In genomic region chr11:5892810-5893368, GRCm38 (mm10) we compare ENCODE assay signal across 11 mouse cellular contexts. TPM values are rescaled to one million over a fixed set of nuclear protein-coding genes. Genes with fewer than 3 reads are reported as not detected.
DNase-seq lines count a peak whose midpoint lies in the region; ATAC-seq and TF ChIP-seq lines count a peak whose summit lies in the region.
"Had no signal": no experiment of that assay in that cellular context is flagged by ENCODE, and none has a peak within 500 bp of the region (broad histone marks: within the 10 kb centered on the region; RNA-seq: fewer than 3 reads in every experiment).

No protein-coding gene starts in this region.

- no peaks in the 10 kb centered on the region for H3K9me3 ChIP-seq in heart, embryonic 13.5 days
- H3K9me3 ChIP-seq in midbrain, postnatal 0 days (ENCODE audit: low read length), result no peaks in the 10 kb centered on the region
- H3K9me3 ChIP-seq in midbrain, embryonic 16.5 days (replicated peaks; ENCODE audit: control insufficient read depth, low read length, poor library complexity, severe bottlenecking), result no peaks in the 10 kb centered on the region
- H3K9me3 ChIP-seq in forebrain, embryonic 15.5 days, result no peaks in the 10 kb centered on the region
- no peaks in the 10 kb centered on the region for H3K9me3 ChIP-seq in stomach, embryonic 15.5 days
- H3K9me3 ChIP-seq: limb, embryonic 15.5 days had no signal

- H3K4me3 ChIP-seq in heart, embryonic 13.5 days, result no peak overlapping the region
- no peak overlapping the region for H3K4me3 ChIP-seq in midbrain, postnatal 0 days (ENCODE audit: low read depth, low read length)
- no peak overlapping the region for H3K4me3 ChIP-seq in midbrain, embryonic 16.5 days (ENCODE audit: low read depth, low read length)
- H3K4me3 ChIP-seq in forebrain, embryonic 15.5 days, result no peak overlapping the region
- H3K4me3 ChIP-seq in stomach, embryonic 15.5 days (replicated peaks), result no peak overlapping the region
- H3K4me3 ChIP-seq: limb, embryonic 15.5 days had no signal

- WGBS in heart, embryonic 13.5 days, result 7% methylated on average over 4 of the region's 4 CpGs
- WGBS in midbrain, postnatal 0 days, result 55% methylated on average over 4 of the region's 4 CpGs
- WGBS in midbrain, embryonic 16.5 days, result 48% methylated on average over 4 of the region's 4 CpGs
- 63% methylated on average over 4 of the region's 4 CpGs for WGBS in forebrain, embryonic 15.5 days
- 38% methylated on average over 4 of the region's 4 CpGs for WGBS in stomach, embryonic 15.5 days

- no peak; the same call in 1 of the 2 replicates for ATAC-seq in heart, embryonic 13.5 days (ENCODE audit: extremely low read depth, insufficient number of reproducible peaks, low FRiP score, low TSS enrichment)
- no peak for ATAC-seq in midbrain, postnatal 0 days (ENCODE audit: low FRiP score)
- no peak for ATAC-seq in midbrain, embryonic 16.5 days
- ATAC-seq in forebrain, embryonic 15.5 days (replicated peaks), result 0 out of 2 replicates have a peak, but pooled peaks have one; percentile 23
- ATAC-seq in stomach, embryonic 15.5 days (ENCODE audit: insufficient read depth, low FRiP score, low read depth), result peak; percentile 63; the same call in 1 of the 2 replicates

- no peak for TF ChIP-seq CTCF in midbrain, postnatal 0 days (IDR thresholded peaks at IDR 0.05)

- peaks cover 6% of the 10 kb centered on the region; the same call in 1 of the 2 replicates for H3K36me3 ChIP-seq in heart, embryonic 13.5 days
- H3K36me3 ChIP-seq in midbrain, postnatal 0 days (ENCODE audit: insufficient read depth, low read length), result no peaks in the 10 kb centered on the region
- no peaks in the 10 kb centered on the region for H3K36me3 ChIP-seq in midbrain, embryonic 16.5 days (ENCODE audit: control insufficient read depth, insufficient read depth, low read length)
- no peaks in the 10 kb centered on the region for H3K36me3 ChIP-seq in forebrain, embryonic 15.5 days
- H3K36me3 ChIP-seq in stomach, embryonic 15.5 days, result no peaks in the 10 kb centered on the region
- H3K36me3 ChIP-seq: limb, embryonic 15.5 days had no signal

- H3K9ac ChIP-seq in heart, embryonic 13.5 days, result 0 out of 2 replicates have a peak overlapping the region, but pooled peaks have one; percentile 57
- H3K9ac ChIP-seq in midbrain, postnatal 0 days (replicated peaks; ENCODE audit: low read length, poor library complexity, severe bottlenecking), result 0 out of 2 replicates have a peak overlapping the region, but pooled peaks have one; percentile 13
- H3K9ac ChIP-seq in midbrain, embryonic 16.5 days (ENCODE audit: low read depth, low read length), result no peak overlapping the region
- H3K9ac ChIP-seq in forebrain, embryonic 15.5 days (replicated peaks), result no peak overlapping the region
- H3K9ac ChIP-seq in stomach, embryonic 15.5 days, result no peak overlapping the region
- H3K9ac ChIP-seq: limb, embryonic 15.5 days had no signal

- peaks cover 97% of the 10 kb centered on the region for H3K4me1 ChIP-seq in heart, embryonic 13.5 days
- 0 out of 2 replicates have a peak, but pooled peaks cover 2% of the 10 kb centered on the region for H3K4me1 ChIP-seq in midbrain, postnatal 0 days (ENCODE audit: insufficient read depth, low read length)
- H3K4me1 ChIP-seq in midbrain, embryonic 16.5 days (ENCODE audit: control insufficient read depth, insufficient read depth, low read length), result no peaks in the 10 kb centered on the region
- H3K4me1 ChIP-seq in forebrain, embryonic 15.5 days, result 0 out of 2 replicates have a peak, but pooled peaks cover 6% of the 10 kb centered on the region
- H3K4me1 ChIP-seq in stomach, embryonic 15.5 days, result peaks cover 22% of the 10 kb centered on the region

- 0 out of 2 replicates have a peak, but pooled peaks cover 3% of the 10 kb centered on the region for H3K27me3 ChIP-seq in heart, embryonic 13.5 days (replicated peaks)
- H3K27me3 ChIP-seq in midbrain, postnatal 0 days (ENCODE audit: insufficient read depth, low read length), result peaks cover 6% of the 10 kb centered on the region; the same call in 1 of the 2 replicates
- H3K27me3 ChIP-seq in midbrain, embryonic 16.5 days (ENCODE audit: control insufficient read depth, insufficient read depth, low read depth, low read length), result no peaks in the 10 kb centered on the region; the same call in 1 of the 2 replicates
- H3K27me3 ChIP-seq in forebrain, embryonic 15.5 days, result no peaks in the 10 kb centered on the region
- H3K27me3 ChIP-seq in stomach, embryonic 15.5 days (replicated peaks), result no peaks in the 10 kb centered on the region

- peak overlapping the region; percentile 97 for H3K27ac ChIP-seq in heart, embryonic 13.5 days (replicated peaks)
- no peak overlapping the region for H3K27ac ChIP-seq in midbrain, postnatal 0 days (ENCODE audit: low read depth, low read length)
- H3K27ac ChIP-seq in midbrain, embryonic 16.5 days (ENCODE audit: low read length), result no peak overlapping the region
- H3K27ac ChIP-seq in forebrain, embryonic 15.5 days (replicated peaks), result peak overlapping the region; percentile 48
- peak overlapping the region; percentile 59; the same call in 1 of the 2 replicates for H3K27ac ChIP-seq in stomach, embryonic 15.5 days
- H3K27ac ChIP-seq: limb, embryonic 15.5 days had no signal

- DNase-seq in heart, postnatal 10 days, result no peak
- DNase-seq in midbrain, postnatal 0 days (ENCODE audit: low spot score), result peak; percentile 23
- no peak for DNase-seq in urinary bladder, postnatal 36 days (ENCODE audit: low spot score in 2 of 2)
- no peak for DNase-seq in urinary bladder, postnatal 10 days (ENCODE audit: low spot score)
- DNase-seq: thymus, postnatal 36 days had no signal

- intact Hi-C loops in heart, postnatal 10 days (cut with DNase I), result no loop called here

- H3K4me2 ChIP-seq in heart, embryonic 13.5 days, result peak overlapping the region; percentile 22; the same call in 1 of the 2 replicates
- H3K4me2 ChIP-seq in midbrain, postnatal 0 days (ENCODE audit: low read depth, low read length, poor library complexity, severe bottlenecking), result no peak overlapping the region
- H3K4me2 ChIP-seq in midbrain, embryonic 16.5 days (ENCODE audit: low read length), result no peak overlapping the region
- H3K4me2 ChIP-seq in forebrain, embryonic 15.5 days (replicated peaks), result no peak overlapping the region
- H3K4me2 ChIP-seq in stomach, embryonic 15.5 days, result no peak overlapping the region
- H3K4me2 ChIP-seq: limb, embryonic 15.5 days; midbrain, embryonic 11.5 days had no signal

RNA-seq across cellular contexts. Expression of gene Myl7, which starts 5.7 kb away (rescaled TPM):
- polyA plus RNA-seq in heart, embryonic 13.5 days (2015; fragmentation: Nextera tagmentation; extraction: Ambion mirVana), result 4,508 and 5,229 TPM in 2 replicates
- total RNA-seq in heart, postnatal 10 days (2021), result 100 to 1,000 TPM; 363 to 942 TPM
- total RNA-seq in midbrain, postnatal 0 days (2014; rRNA removed), result not detected in 2 replicates
- polyA plus RNA-seq in midbrain, postnatal 0 days (2015; fragmentation: Nextera tagmentation; extraction: Ambion mirVana), result 0.31 TPM in 1 of 2 replicates, not detected in the other
- polyA plus RNA-seq in midbrain, embryonic 16.5 days (2015; fragmentation: Nextera tagmentation; extraction: Ambion mirVana), result not detected in 2 replicates
- 0.32 and 1.6 TPM in 2 replicates for polyA plus RNA-seq in forebrain, embryonic 15.5 days (2015; fragmentation: Nextera tagmentation; extraction: Ambion mirVana)
- polyA plus RNA-seq in stomach, embryonic 15.5 days (2015; fragmentation: Nextera tagmentation; extraction: Ambion mirVana), result 25.2 and 30.7 TPM in 2 replicates

RNA-seq across cellular contexts. Expression of gene Pold2, which starts 14.8 kb away (rescaled TPM):
- 109 and 127 TPM in 2 replicates for polyA plus RNA-seq in heart, embryonic 13.5 days (2015; fragmentation: Nextera tagmentation; extraction: Ambion mirVana)
- 10 to 100 TPM; 34.8 to 44.1 TPM for total RNA-seq in heart, postnatal 10 days (2021)
- total RNA-seq in midbrain, postnatal 0 days (2014; rRNA removed), result 21.3 and 30.3 TPM in 2 replicates
- polyA plus RNA-seq in midbrain, postnatal 0 days (2015; fragmentation: Nextera tagmentation; extraction: Ambion mirVana), result 41.1 and 47.7 TPM in 2 replicates
- polyA plus RNA-seq in midbrain, embryonic 16.5 days (2015; fragmentation: Nextera tagmentation; extraction: Ambion mirVana), result 54.0 and 57.4 TPM in 2 replicates
- 72.6 and 76.4 TPM in 2 replicates for polyA plus RNA-seq in forebrain, embryonic 15.5 days (2015; fragmentation: Nextera tagmentation; extraction: Ambion mirVana)
- polyA plus RNA-seq in stomach, embryonic 15.5 days (2015; fragmentation: Nextera tagmentation; extraction: Ambion mirVana), result 122 and 134 TPM in 2 replicates

RNA-seq across cellular contexts. Expression of gene Aebp1, which starts 31.1 kb away (rescaled TPM):
- 32.3 and 36.1 TPM in 2 replicates for polyA plus RNA-seq in heart, embryonic 13.5 days (2015; fragmentation: Nextera tagmentation; extraction: Ambion mirVana)
- 10 to 100 TPM; 35.2 to 40.1 TPM for total RNA-seq in heart, postnatal 10 days (2021)
- 19.8 and 29.7 TPM in 2 replicates for total RNA-seq in midbrain, postnatal 0 days (2014; rRNA removed)
- 25.8 and 28.9 TPM in 2 replicates for polyA plus RNA-seq in midbrain, postnatal 0 days (2015; fragmentation: Nextera tagmentation; extraction: Ambion mirVana)
- 15.6 and 16.4 TPM in 2 replicates for polyA plus RNA-seq in midbrain, embryonic 16.5 days (2015; fragmentation: Nextera tagmentation; extraction: Ambion mirVana)
- polyA plus RNA-seq in forebrain, embryonic 15.5 days (2015; fragmentation: Nextera tagmentation; extraction: Ambion mirVana), result 10.0 and 10.4 TPM in 2 replicates
- 38.9 and 40.1 TPM in 2 replicates for polyA plus RNA-seq in stomach, embryonic 15.5 days (2015; fragmentation: Nextera tagmentation; extraction: Ambion mirVana)

RNA-seq across cellular contexts. Expression of gene Polm, which starts 55.1 kb away (rescaled TPM):
- 5.8 and 6.9 TPM in 2 replicates for polyA plus RNA-seq in heart, embryonic 13.5 days (2015; fragmentation: Nextera tagmentation; extraction: Ambion mirVana)
- 1 to 10 TPM; 5.0 to 6.7 TPM for total RNA-seq in heart, postnatal 10 days (2021)
- total RNA-seq in midbrain, postnatal 0 days (2014; rRNA removed), result 6.6 and 10.7 TPM in 2 replicates
- polyA plus RNA-seq in midbrain, postnatal 0 days (2015; fragmentation: Nextera tagmentation; extraction: Ambion mirVana), result 5.7 and 6.2 TPM in 2 replicates
- polyA plus RNA-seq in midbrain, embryonic 16.5 days (2015; fragmentation: Nextera tagmentation; extraction: Ambion mirVana), result 8.1 and 8.2 TPM in 2 replicates
- 7.0 TPM in 2 replicates for polyA plus RNA-seq in forebrain, embryonic 15.5 days (2015; fragmentation: Nextera tagmentation; extraction: Ambion mirVana)
- 9.6 and 11.1 TPM in 2 replicates for polyA plus RNA-seq in stomach, embryonic 15.5 days (2015; fragmentation: Nextera tagmentation; extraction: Ambion mirVana)

RNA-seq across cellular contexts. Expression of gene Gck, which starts 57.0 kb away (rescaled TPM):
- polyA plus RNA-seq in heart, embryonic 13.5 days (2015; fragmentation: Nextera tagmentation; extraction: Ambion mirVana), result 1.2 and 1.5 TPM in 2 replicates
- 1 to 10 TPM in 1 of 2 experiments, under 1 TPM in 1; 0.40 to 1.5 TPM for total RNA-seq in heart, postnatal 10 days (2021)
- 7.6 and 7.7 TPM in 2 replicates for total RNA-seq in midbrain, postnatal 0 days (2014; rRNA removed)
- polyA plus RNA-seq in midbrain, postnatal 0 days (2015; fragmentation: Nextera tagmentation; extraction: Ambion mirVana), result 13.2 and 14.1 TPM in 2 replicates
- 10.5 and 11.8 TPM in 2 replicates for polyA plus RNA-seq in midbrain, embryonic 16.5 days (2015; fragmentation: Nextera tagmentation; extraction: Ambion mirVana)
- polyA plus RNA-seq in forebrain, embryonic 15.5 days (2015; fragmentation: Nextera tagmentation; extraction: Ambion mirVana), result 6.8 and 7.7 TPM in 2 replicates
- polyA plus RNA-seq in stomach, embryonic 15.5 days (2015; fragmentation: Nextera tagmentation; extraction: Ambion mirVana), result 3.4 and 3.5 TPM in 2 replicates

Comparison
In these comparisons a context has a peak if more than half of its experiments do, and no peak if none do; other contexts are left out.
1. H3K9ac ChIP-seq: peak in heart, embryonic 13.5 days (single experiment) and midbrain, postnatal 0 days (single experiment); none in midbrain, embryonic 16.5 days (single experiment), forebrain, embryonic 15.5 days (single experiment) and stomach, embryonic 15.5 days (single experiment).
2. ATAC-seq: peak in forebrain, embryonic 15.5 days (single experiment) and stomach, embryonic 15.5 days (single experiment); none in heart, embryonic 13.5 days (single experiment), midbrain, postnatal 0 days (single experiment) and midbrain, embryonic 16.5 days (single experiment).
3. H3K27ac ChIP-seq: peak in heart, embryonic 13.5 days (single experiment), forebrain, embryonic 15.5 days (single experiment) and stomach, embryonic 15.5 days (single experiment); none in midbrain, postnatal 0 days (single experiment) and midbrain, embryonic 16.5 days (single experiment).
4. RNA of gene Myl7, which starts 5.7 kb away (polyA plus RNA-seq): 4,508 to 5,229 TPM in heart, embryonic 13.5 days; 25.2 to 30.7 TPM in stomach, embryonic 15.5 days, 0.32 to 1.6 TPM in forebrain, embryonic 15.5 days, not detected in midbrain, embryonic 16.5 days and 0.31 TPM in midbrain, postnatal 0 days; every median in the first group is over 100 times any median in the second.